Mouse (Mus musculus) liver, embryonic 14.5 days (tissue): ENCODE results near the gene Casp8. TPM values are rescaled to one million over a fixed set of nuclear protein-coding genes. Genes with fewer than 3 reads are reported as not detected.
A peak's percentile ranks its signal among the peaks of the same experiment; 100 is the strongest.

Experiments
- ATAC-seq: fragments of 200-750 bp; cut with Nextera tagmentation; 2 replicates; pipeline ENCODE4 v1.8.0; 2017; ENCODE audit warnings: moderate number of reproducible peaks, mild to moderate bottlenecking, moderate library complexity; ENCODE audit not compliant: insufficient read depth
- DNase-seq, 3 experiments: peaks; one replicate each; pipeline ENCODE4 v3.0.0-alpha.2; 2012 to 2013; ENCODE audit warnings: low read depth in 3 of 3, low spot score in 3 of 3
- H3K27ac ChIP-seq: fragments of 300-500 bp; sonication (generic); 2 replicates; pipeline ENCODE4 v1.5.1; 2014; ENCODE audit warnings: moderate library complexity, mild to moderate bottlenecking, control low read depth, inconsistent platforms
- H3K27me3 ChIP-seq: fragments of 300-500 bp; sonication (generic); 2 replicates; pipeline ENCODE4 v1.6.1; 2014; ENCODE audit warnings: mild to moderate bottlenecking, low read length, moderate library complexity; ENCODE audit not compliant: control insufficient read depth, insufficient read depth
- H3K36me3 ChIP-seq: fragments of 300-500 bp; sonication (generic); replicated peaks from 2 replicates; pipeline ENCODE4 v1.6.1; 2014; ENCODE audit warnings: low read depth; ENCODE audit not compliant: control insufficient read depth, insufficient read depth
- H3K4me1 ChIP-seq, 2 experiments: fragments of 200-500 bp in 1 of 2; fragments of 300-500 bp in 1 of 2; sonication (generic) in 1 of 2; replicated peaks; 2 replicates each; pipeline ENCODE4 v1.6.1; 2012 to 2014; ENCODE audit warnings: antibody characterized with exemption in 1 of 2, inconsistent platforms in 1 of 2, low read length in 1 of 2; ENCODE audit not compliant: control insufficient read depth in 2 of 2, insufficient read depth in 2 of 2
- H3K4me2 ChIP-seq: fragments of 300-500 bp; sonication (generic); 2 replicates; pipeline ENCODE4 v1.6.1; 2014; ENCODE audit warnings: low read depth, mild to moderate bottlenecking, control low read depth, moderate library complexity
- H3K4me3 ChIP-seq, 2 experiments: fragments of 200-500 bp in 1 of 2; fragments of 300-500 bp in 1 of 2; sonication (generic) in 1 of 2; 2 replicates each; pipeline ENCODE4 v1.5.1; 2012 to 2014; ENCODE audit warnings: low read depth in 2 of 2, low read length in 2 of 2, mild to moderate bottlenecking in 2 of 2, control low read depth in 1 of 2, inconsistent platforms in 1 of 2, moderate library complexity in 1 of 2; ENCODE audit not compliant: insufficient read depth in 1 of 2
- H3K9ac ChIP-seq: fragments of 300-500 bp; sonication (generic); replicated peaks from 2 replicates; pipeline ENCODE4 v1.6.1; 2014; ENCODE audit warnings: mild to moderate bottlenecking, control low read depth, moderate library complexity
- H3K9me3 ChIP-seq: fragments of 300-500 bp; sonication (generic); 2 replicates; pipeline ENCODE4 v1.6.1; 2016; ENCODE audit warnings: low read length, mixed read lengths; ENCODE audit not compliant: control insufficient read depth
- CTCF ChIP-seq: IDR thresholded peaks from 2 replicates; pipeline ENCODE4 v1.5.1; 2016; ENCODE audit warnings: antibody characterized with exemption, low read depth, control low read depth
- EP300 ChIP-seq: IDR thresholded peaks from 2 replicates; pipeline ENCODE4 v1.6.1; 2016; ENCODE audit warnings: antibody characterized with exemption, low read depth
- WGBS: fragments of 180-500 bp; shearing (Covaris S2); extraction: QIAGEN DNeasy Blood & Tissue Kit; methylation state at CpG from one replicate; pipeline ENCODE4 v1.1.7; 2014; ENCODE audit not compliant: insufficient replicate concordance; 5-methylcytosine and 5-hydroxymethylcytosine counted together
- polyA plus RNA-seq, 2 experiments: library from polyadenylated mRNA; depleted of rRNA in 1 of 2; stranded (reverse) in 1 of 2; unstranded in 1 of 2; fragments of >200 nt; fragmentation: Nextera tagmentation in 1 of 2; extraction: Ambion mirVana in 1 of 2; gene quantifications; 2 replicates each; pipeline versions ENCODE4 v1.2.1 to v1.2.3; 2012 to 2014

The Casp8 gene
- polyA plus RNA-seq, 2 experiments, result 5.8 to 9.9 TPM

DNA sequence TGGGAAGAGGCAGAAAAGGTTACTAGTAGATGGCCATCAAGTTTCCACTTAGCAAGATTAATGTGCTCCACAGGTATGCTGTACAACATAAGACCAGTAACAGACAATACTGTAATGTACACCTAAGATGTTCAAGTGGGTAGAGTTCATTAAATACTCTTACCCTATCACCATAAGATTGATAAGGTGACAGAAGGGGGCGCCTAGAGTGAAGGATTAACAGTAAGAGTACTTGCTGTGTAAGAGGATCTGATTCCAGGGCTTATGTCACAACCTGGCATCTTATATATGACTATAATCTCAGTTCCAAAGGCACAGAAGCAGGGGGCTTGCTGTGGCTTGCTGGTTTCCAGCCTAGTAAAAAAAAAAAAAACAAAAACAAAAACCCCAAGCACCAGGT, 16.9 kb upstream of the Casp8 start:
- no peak for ATAC-seq
- 26% methylated on average over 1 of the region's 1 CpGs for WGBS
- H3K4me2 ChIP-seq, result no peak overlapping the region
- TF ChIP-seq CTCF, result no peak
- no peak for TF ChIP-seq EP300
- no peak overlapping the region for H3K9ac ChIP-seq
- H3K9me3 ChIP-seq, result no peaks in the 10 kb centered on the region
- no peak for DNase-seq
- H3K4me3 ChIP-seq, result no peak overlapping the region
- H3K4me1 ChIP-seq, result peaks cover 0 to 1% of the 10 kb centered on the region in 2 experiments; a peak in 1 of 4 replicates
- H3K36me3 ChIP-seq, result no peaks in the 10 kb centered on the region
- H3K27me3 ChIP-seq, result no peaks in the 10 kb centered on the region
- H3K27ac ChIP-seq, result no peak overlapping the region

DNA sequence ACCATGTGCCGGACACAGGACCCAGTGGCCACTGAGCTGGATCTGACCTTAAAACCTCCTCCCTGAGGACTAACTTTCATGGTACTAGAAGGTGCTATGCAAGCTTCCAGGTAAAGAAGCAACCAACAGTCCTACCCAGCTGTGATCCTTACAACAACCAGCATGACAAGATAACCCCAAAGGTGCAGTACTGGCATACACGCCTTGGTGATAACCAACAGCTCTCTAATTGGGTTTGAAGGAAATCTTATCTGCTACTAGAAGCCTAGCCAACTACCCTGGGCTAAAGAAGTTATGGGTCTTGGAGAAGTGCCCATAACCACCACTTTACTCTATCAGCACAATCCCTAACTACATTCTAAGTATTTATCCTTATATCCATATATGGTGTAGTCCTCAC, 8.9 kb upstream of the Casp8 start:
- DNase-seq (no peak), ATAC-seq (no peak)
- no peak overlapping the region for H3K27ac ChIP-seq
- TF ChIP-seq CTCF (no peak), EP300 (no peak)
- 65% methylated on average over 2 of the region's 2 CpGs for WGBS
- no peak overlapping the region for H3K4me3 ChIP-seq
- no peaks in the 10 kb centered on the region for H3K36me3 ChIP-seq
- no peak overlapping the region for H3K4me2 ChIP-seq
- H3K9me3 ChIP-seq, result no peaks in the 10 kb centered on the region
- H3K27me3 ChIP-seq, result no peaks in the 10 kb centered on the region
- no peak overlapping the region for H3K9ac ChIP-seq
- H3K4me1 ChIP-seq, result no peaks in the 10 kb centered on the region

DNA sequence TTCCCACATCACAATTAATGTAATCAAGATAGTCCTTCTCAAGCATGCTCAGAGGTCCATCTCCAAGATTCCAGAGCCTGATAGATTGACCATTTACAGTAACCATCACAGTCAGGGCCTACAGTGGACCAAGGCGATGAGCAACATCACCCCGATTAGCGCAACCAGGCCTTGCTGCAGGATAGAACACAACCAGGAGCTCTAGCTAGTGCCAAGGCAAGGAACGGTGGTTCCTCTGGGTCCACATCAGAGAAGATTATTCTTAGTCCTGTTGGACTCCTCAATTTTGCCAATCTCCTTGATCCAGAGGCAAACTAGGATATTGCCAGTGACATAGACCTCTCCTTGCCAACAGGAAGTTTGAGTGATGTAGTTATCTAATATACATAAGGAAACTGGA, 6.8 kb upstream of the Casp8 start:
- 78% methylated on average over 4 of the region's 4 CpGs for WGBS
- TF ChIP-seq CTCF (no peak), EP300 (no peak)
- Histone ChIP-seq H3K4me3 (no peak overlapping the region), H3K4me2 (no peak overlapping the region), H3K27me3 (no peaks in the 10 kb centered on the region), H3K9me3 (no peaks in the 10 kb centered on the region), H3K4me1 (no peaks in the 10 kb centered on the region), H3K27ac (no peak overlapping the region), H3K9ac (no peak overlapping the region), H3K36me3 (no peaks in the 10 kb centered on the region)
- ATAC-seq, result no peak
- no peak for DNase-seq

DNA sequence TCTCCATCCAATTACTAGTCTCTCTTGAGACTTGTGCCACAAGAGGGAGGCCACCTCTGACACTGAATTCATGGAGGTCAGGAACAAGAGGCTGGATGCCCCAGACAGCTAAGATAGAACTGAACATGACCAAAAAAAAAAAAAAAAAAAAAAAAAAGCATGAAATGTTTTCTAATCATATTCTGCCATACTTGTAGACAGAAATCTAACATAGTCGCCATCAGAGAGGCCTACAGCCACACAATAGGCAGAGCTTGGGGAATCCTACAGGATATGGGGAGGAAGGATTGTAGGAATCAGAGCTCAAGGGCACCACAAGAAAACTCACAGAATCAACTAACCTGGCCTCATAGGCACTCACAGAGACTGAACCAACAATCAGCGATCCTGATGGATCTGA, 469 bp upstream of the Casp8 start:
- Histone ChIP-seq H3K9ac (peak overlapping the region; percentile 73), H3K27me3 (no peaks in the 10 kb centered on the region), H3K9me3 (no peaks in the 10 kb centered on the region), H3K27ac (no peak overlapping the region), H3K4me1 (peaks cover 0 to 8% of the 10 kb centered on the region in 2 experiments; a peak in 3 of 4 replicates), H3K36me3 (no peaks in the 10 kb centered on the region), H3K4me3 (peak overlapping the region in 1 of 2 experiments; percentile 78; a peak in 1 of 4 replicates), H3K4me2 (peak overlapping the region; percentile 85)
- WGBS, result 52% methylated on average over 2 of the region's 2 CpGs
- TF ChIP-seq CTCF, result no peak
- no peak for TF ChIP-seq EP300
- ATAC-seq, result peak; percentile 10; the same call in 1 of the 2 replicates
- no peak for DNase-seq

DNA sequence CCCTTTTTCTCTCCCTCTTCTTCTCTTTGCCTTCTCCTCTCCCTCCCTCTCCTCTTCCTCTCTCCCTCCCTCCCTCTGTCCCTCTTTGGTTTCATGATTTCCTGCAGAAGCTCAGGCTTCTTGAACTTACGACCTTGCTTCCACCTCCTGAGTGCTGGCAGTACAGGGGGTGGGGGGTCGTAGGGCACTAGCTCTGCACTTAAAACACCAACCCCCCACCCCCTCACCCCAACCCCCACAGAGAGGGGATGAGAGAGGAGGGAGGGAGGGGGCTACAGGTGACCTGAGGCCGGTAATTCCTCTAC, 837 bp downstream of the Casp8 start:
- WGBS, result 1% methylated on average over 3 of the region's 3 CpGs
- no peaks in the 10 kb centered on the region for H3K9me3 ChIP-seq
- no peak for TF ChIP-seq CTCF
- TF ChIP-seq EP300, result no peak
- peak overlapping the region; percentile 73 for H3K9ac ChIP-seq
- no peaks in the 10 kb centered on the region for H3K27me3 ChIP-seq
- ATAC-seq, result no peak
- H3K27ac ChIP-seq, result no peak overlapping the region
- peak overlapping the region; percentile 85 for H3K4me2 ChIP-seq
- DNase-seq, result no peak
- H3K36me3 ChIP-seq, result no peaks in the 10 kb centered on the region
- H3K4me1 ChIP-seq, result peaks cover 0 to 8% of the 10 kb centered on the region in 2 experiments; a peak in 3 of 4 replicates
- H3K4me3 ChIP-seq, result peak overlapping the region; percentile 75 to 78
